Mouse (Mus musculus) adrenal gland (tissue): ENCODE results near the gene Gapvd1.

Experiments
- intact Hi-C: fragments of 180-260 bp; cut with DNase I; formaldehyde crosslinking; loops from one replicate; pipeline ENCODE4 v1.15.1; 2025

The Gapvd1 gene

DNA sequence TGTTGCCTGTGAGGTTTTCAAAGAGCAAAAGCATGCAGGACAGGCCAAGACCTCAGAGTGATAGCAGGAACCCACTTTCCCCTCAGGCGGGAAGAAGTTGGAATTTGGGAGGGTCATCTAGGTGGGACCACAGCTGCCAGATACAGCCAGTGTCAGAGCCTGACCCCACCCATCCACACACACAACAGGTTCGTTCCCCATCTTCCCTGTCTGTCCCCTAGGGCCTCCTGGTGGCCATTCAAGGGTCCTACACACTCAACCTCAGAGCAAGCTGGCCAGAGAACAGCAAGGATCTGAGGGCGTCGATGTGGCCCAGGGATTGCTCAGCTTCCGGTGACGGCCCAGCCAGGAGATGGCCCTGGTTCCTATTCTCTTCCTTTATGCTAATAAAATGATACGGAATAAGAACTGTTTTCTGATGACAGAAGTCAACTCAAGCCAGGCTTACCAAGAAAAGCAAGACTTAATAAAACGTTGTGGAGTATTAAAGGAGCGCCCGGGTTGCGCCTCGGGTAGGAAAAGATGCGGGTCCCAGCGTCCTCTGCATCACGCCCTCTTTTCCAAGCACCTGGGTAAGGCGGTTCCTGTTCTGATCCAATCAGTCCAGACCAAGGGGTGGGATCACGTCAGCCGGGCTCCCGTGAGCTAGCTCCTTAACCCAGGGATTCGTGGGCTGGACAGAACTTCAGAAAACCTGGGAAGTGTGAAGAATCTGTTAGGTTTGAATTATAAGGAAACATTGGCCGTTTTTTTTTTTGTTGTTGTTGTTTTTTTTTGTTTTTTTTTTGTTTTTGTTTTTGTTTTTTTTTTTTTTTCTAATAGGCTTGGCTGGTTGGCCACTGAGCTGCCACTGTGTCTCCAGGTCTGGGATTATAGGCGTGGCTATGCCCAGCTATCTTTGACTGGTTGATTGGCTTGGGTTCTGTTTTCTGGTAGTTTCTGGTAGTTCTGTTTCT lies 110.2 kb downstream of the Gapvd1 start:
- intact Hi-C loops = no loop called here

DNA sequence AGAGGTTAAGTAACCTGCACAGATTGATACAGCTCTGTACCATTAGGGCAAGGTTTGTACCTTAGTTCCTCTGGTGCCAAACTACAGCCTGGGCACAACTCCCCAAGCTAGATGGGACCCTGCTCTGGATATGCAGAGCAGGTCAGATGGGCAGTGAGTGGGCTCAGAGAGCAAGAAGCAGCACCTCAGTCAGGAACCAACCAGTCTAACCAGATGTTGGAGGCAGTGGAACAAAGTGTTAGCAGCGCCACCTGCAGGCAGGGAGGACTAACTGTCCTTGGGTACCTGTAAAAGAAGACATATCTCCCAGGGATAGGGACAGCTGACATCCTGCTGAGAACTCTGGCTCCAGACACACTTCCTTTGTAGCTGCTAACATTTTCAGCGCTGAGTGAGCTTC lies 112.7 kb downstream of the Gapvd1 start:
- intact Hi-C loops = no loop called here

DNA sequence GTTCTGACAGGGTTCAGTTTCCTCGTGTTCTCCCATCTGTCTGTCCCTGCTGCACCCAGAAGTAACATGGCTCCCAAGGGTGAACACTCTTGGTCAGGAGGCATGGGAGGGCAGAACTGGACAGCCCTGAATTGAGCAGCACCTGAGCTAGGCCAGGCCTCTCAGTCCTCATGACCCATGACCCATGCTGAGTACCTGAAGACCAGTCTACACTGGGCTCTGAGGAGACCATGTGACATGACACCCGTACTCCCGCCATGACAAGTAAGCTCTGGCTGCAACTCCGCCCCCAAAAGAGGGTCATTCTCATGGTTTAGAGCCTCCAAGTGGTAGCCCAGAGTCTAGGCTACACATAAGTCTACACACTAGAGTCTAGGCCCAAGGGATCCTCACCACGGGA lies 115.3 kb downstream of the Gapvd1 start:
- intact Hi-C loops = loop anchor here (2.0 to 10.0 kb wide), 2 partner anchors 265 to 667 kb away; partner anchors contain the start of gene Pbx3

DNA sequence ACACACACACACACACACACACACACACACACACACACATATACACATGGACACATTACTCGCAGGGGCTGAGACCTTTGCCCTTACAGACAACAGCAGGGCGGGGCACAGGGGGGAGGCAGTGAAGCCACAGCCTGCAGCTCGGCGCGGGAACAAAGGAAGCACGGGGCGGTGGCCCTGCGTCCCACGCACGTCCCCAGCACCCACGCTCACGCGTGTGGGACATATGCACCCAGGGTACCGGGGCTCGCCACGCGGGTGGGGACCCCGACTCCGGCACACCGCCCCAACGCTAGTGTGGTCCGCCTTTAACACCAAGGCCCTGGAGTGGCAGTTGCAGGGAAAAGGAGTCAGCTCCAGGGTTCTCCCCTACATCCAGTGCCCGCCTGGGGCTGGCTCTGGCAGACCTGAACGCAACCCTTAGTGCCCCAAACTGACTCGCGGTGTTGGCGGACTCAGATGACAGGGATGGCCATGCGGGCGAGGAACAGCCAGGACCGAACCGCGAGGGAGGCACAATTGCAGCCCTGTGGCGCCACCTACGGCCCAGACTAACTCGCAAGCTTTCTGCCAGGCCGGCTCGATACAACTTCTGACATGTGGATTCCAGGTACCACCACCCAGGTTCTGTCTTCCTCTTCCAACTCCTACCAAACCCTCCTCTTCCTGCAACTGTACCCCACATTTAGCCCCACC lies 115.9 kb downstream of the Gapvd1 start:
- intact Hi-C loops = loop anchor here (2.0 to 10.0 kb wide), 2 partner anchors 264 to 666 kb away; partner anchors contain the start of gene Pbx3

DNA sequence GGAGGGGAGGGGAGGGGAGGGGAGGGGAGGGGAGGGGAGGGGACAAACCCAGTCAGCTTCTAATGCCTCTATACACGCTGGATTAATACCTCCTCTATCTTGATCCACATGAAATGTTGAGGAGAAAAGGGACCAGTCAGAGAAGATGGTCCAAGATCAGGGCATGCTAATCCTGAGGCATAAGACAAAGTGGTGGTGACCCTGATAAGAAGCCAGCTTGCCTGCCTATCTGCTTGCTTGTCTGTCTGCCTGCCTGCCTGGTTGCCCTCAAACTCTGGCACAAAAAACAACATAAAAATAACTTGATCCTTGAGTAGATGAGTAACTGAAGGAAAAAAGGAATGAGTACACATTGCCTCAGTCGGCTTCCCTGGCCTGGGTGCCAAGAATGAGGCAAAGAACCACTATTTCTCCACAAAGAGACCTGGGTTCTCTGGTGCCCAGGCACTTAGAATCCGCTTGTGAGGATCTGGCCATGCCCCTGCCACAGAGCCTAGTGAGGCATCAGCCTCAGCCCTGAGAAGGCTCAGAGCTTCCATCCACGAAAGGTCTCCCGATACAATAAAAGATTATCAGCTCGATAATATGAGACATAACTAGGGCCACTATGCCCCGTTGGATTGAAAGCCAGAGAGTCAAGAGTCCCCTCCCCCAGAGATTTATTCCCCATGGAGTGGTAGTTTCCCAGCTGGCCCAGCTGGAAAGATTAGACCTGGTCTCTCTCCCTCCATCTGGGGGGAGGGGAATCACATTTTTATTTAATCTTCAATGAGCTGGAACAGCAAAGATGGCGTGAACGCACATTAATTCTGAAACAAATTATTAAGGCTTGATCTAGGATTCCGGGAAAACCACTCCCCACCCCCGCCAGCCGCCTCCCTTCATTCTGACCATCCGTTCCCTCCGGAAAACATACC lies 119.5 kb downstream of the Gapvd1 start:
- intact Hi-C loops = loop anchor here (10.0 kb wide), 1 partner anchor 261 kb away; the partner anchor contains the start of gene Pbx3

DNA sequence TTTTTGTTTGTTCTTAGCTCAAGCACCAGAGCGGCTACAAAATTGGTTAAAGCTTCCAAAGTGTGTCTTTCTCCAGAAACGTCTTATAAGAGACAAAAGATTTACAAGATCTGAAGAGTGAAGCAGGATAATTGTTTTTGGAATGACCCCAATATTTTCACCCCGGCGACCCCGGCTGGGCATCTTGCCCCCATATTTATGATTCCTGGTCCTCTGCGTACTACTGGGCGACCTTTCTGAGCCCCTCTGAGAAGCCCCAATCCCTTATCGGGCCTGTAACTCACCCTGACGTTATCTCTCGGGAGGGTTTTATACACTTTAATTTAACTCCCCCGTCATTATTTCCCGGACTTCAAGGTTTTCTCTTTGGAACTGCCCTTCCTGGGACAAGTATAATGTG lies 123.0 kb downstream of the Gapvd1 start:
- intact Hi-C loops = loop anchor here (10.0 kb wide), 1 partner anchor 257 kb away; the partner anchor contains the start of gene Pbx3

DNA sequence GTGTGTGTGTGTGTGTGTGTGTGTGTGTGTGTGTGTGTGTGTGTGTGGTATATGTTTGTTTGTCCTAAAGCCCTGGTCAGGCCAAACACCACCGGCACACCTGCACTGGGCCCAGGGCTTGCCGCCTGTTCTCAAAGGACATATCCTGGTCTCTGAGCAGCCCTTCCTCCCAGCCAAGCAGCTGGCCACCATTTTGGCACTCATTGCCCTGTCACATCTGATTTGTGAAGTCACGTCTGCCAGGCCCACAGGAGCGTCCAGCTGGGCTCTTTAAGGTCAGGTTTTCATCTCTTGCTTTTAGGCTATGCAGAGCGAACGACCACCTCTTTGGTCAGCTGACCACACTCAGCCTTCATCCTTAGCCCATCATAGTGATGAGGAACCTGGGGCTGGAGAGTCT lies 124.6 kb downstream of the Gapvd1 start:
- intact Hi-C loops = loop anchor here (10.0 kb wide), 1 partner anchor 256 kb away; the partner anchor contains the start of gene Pbx3

DNA sequence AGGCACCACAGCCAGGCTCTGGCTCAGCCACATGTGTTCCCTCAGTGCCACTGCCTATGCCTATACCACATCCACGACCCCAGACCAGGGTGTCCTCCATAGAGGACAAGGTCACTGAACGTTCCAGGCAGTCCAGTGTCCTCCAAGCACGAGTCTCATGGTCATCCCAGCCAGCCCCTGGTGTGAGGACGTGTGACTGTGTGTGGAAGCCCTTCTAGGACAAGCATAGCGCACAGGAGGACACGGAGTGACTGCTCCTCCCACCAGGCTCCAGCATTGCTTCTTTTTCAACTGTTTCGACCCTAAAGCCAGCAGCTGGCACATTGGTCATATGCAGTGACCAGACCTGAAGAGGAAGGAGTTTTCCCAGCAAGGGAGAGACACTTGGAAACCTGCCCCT lies 125.3 kb downstream of the Gapvd1 start:
- intact Hi-C loops = loop anchor here (10.0 kb wide), 1 partner anchor 255 kb away; the partner anchor contains the start of gene Pbx3

DNA sequence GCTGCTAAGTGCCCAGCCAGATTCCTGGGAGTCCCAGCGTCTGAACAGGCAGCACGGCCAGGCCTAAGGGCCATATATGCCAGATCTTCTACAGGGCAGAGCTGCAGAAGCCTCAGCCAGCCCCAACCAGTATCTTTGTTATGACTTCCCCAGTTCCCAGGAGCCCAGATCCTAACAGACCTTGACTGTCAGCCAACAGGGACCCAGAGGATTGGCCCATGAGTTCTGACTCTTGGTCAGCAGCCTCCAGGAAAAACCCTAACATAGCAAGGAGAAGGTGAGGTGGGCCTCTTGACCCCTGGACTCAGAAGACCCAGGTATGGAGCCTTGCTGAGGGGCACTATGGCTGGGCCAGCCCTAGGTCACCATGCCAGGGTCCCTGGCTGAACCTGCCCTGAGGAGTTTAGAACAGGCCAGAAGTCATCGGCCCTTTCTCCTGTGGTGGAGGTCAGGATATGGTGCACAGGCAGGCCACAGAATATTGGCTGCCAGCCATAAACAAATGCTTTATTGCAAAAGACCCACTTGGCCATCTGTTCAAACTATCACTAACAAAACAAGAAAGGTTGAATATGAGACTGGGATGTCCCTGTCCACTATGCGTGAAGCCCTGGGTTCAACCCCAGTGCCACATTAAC lies 126.0 kb downstream of the Gapvd1 start:
- intact Hi-C loops = no loop called here

DNA sequence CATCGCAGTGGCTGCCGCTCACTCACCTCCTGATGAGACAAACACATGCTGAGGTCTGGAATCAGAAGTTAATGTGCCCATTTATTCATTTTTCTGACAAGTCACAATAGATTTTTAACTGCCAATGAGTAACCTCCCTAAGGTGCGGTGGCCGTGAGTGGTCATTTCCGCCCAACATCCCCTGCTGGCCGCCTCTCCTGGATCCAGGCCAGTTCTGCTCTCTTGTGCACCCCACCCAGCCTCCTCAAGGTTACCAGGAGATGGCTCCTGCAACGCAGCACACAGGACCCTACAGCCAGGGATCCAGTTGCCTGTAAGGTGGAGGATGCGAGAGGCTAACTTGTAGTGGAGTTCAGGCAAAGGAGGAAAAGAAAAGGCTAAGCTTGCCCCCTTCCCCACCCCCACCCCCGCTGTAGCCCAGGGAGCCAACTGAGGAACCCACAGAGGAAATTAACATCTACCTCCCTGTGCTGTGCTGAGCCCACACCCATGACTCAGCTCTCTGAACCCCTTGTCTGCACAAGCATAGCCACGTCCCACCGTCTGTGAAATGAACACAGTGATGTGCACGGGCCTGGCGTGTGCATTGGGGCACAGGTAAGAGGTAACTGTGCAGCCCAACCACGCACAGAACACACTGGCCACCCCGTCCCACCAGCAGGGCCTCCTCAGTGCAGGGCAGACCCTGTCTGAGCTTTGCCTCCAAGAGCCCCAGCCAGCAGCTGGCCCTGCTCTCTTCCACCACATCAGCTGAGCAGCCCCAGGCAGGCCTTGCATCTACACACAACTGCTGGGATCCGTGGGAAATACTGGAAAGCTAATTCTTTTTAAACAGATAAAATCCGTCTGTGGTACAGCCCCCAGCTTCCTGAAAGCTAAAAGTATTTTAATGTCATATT lies 127.5 kb downstream of the Gapvd1 start:
- intact Hi-C loops = no loop called here
